Mouse (Mus musculus) cerebellum, adult 9-11 months (tissue): ENCODE measurements at regions not wholly inside any gene's neighbourhood (a gene's known extent, or its start where the extent isn't known, plus 50 kb on each side); places are given as distances from the start of the nearest gene placed in this dataset.
"Not testable (repeated sequence)": the region's sequence is repeated elsewhere in the genome, so short reads cannot be mapped to it uniquely, and the experiment has no call there.

Experiments used
- DNase-seq: peaks from one replicate; pipeline ENCODE4 v3.0.0; 2022

GRCm38 (mm10) chr6:24384193-24384888, 130.5 kb downstream of the Iqub start:
- no peak for DNase-seq

GRCm38 (mm10) chr6:24379859-24380258, 135.0 kb downstream of the Iqub start:
- DNase-seq = no peak

GRCm38 (mm10) chr6:24376728-24377127, 138.1 kb downstream of the Iqub start:
- no peak for DNase-seq

DNA sequence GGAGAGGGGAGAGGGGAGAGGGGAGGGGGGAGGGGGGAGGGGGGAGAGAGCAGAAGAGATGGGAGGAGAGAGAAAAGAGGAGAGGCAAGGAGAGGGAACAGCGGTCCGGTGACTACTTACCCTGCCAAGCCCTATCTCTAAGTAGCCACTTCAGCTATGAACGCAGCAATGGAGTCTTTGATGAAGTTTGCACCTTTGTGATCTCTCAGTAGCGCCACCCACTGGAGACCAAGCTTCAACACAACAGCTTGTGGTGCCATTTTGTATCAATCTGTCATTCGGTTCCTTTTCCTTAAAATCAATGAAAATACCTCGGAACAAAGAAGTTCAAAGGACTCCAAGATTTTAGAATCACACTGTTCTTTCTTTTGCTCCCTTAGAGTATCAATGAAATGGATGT, 141.7 kb downstream of the Iqub start:
- no peak for DNase-seq

DNA sequence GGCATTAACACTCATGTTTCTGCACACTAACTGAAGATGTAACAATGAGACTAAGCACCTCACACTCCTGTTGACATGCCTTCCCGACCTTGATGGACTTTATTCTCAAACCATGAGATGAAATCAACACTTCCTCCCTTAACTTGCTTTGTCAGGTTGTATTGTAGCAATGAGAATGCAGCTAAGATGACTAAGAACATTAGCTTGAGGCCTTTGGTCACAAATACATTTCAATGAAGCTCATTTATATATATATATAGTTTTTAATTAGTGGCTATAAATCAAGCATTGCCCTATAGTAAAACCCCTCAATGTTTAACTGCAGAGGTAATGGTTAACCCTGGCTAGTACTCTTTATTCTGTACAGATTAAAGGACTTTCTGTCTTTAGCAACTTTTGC, 143.2 kb downstream of the Iqub start:
- DNase-seq = no peak

GRCm38 (mm10) chr6:24350882-24351281, 164.0 kb downstream of the Iqub start:
- DNase-seq = peak; percentile 69

GRCm38 (mm10) chr6:24348481-24349062, 166.3 kb downstream of the Iqub start:
- DNase-seq = no peak

DNA sequence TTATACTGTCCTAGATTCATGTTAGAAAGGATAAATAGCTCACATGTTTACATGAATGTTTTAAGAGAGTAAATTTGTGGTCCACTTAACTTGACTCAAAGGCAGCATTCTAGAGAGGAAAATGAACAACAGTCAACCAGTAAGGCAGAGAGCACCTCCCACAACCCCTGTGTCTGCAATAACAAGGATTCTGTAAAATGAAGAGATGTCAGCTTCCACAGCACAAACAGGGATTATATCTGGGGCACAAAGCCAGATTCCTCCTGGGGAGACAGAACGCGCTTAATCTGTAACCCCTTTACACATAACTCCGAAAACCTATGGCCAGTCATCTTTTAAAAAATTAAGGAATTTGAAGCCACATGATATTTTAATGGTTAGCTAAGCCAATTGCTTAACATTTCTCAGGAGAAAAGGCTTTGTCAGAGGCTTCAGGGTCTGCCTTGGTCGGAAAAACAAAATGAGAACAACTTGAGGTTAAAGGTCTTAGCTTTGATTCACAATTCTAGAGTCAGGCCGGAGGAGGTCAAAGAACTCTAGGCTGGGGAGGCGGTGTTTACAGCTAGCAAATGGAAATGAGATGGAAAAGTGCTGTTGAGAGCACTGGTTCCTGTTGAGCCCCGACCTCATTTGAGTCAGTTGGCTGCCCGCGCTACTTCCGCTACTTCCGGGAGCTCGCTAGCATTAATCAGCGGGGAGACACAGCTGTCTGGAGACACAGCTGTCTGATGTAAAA, 167.0 kb downstream of the Iqub start:
- no peak for DNase-seq

- no peak for DNase-seq
These were observed 172.4 kb downstream of the Iqub start for GRCm38 (mm10) chr6:24342471-24342870.

DNA sequence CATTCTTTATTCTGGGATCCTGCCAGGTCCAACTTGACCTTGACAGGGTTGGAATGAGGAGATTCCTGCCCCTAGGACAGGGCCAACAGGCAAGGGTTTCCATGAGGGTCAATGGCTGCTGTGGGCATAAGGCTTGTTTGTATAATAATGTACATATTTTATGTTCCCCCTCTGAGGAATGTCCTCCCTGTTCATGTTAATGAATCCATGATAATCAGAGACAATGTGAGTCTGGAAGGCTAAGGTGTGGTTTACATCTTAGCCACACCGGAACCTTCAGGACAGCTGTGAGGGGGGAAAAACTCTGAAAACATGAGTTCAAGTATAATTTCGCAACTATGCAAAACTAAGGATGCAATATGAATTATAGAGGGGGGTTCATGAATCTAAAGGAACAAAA, 172.8 kb downstream of the Iqub start:
- no peak for DNase-seq

DNA sequence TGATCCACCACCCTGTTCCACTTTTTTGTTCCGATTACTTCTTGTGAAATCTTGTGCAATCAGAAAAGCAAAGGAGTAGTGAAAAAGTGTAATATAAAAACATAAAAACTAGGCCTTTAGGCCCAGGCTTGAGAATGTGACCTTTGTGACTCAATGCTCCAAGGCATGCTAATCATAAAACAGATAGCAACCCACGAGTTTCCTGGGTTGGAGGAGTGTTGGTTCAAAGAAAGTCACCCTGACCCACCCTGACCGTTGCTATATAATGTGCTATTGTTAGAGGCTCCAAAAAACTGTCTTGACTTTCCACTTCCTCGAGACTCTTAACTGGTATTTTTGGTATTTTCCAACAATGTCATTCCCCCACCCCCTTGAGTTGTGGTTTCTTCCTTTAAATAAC, 172.2 kb upstream of the Slc13a1 start:
- not testable (repeated sequence) for DNase-seq

GRCm38 (mm10) chr6:24325215-24325614, 157.3 kb upstream of the Slc13a1 start:
- peak; percentile 73 for DNase-seq

DNA sequence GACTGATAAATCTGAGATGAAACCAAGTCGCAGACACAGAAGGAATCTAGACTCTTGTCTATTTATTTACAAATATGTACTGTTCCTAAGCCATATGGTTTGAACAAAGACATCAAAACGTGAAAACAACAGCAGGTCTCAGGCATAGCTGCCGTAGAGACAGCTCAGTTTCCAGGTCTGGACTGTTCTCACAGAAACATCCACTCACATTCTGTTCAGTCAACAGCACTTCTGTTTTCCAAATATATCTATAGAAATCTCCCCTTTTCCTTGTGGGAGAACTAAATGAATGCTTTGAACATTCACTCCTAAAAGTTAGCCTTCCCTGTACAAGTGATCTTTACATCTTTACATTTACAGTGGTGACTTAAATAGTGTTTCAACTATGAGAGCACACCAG, 156.8 kb upstream of the Slc13a1 start:
- DNase-seq = no peak

GRCm38 (mm10) chr6:24322371-24322770, 154.5 kb upstream of the Slc13a1 start:
- no peak for DNase-seq

- DNase-seq = no peak
These were observed 151.0 kb upstream of the Slc13a1 start for GRCm38 (mm10) chr6:24318862-24319261.

- no peak for DNase-seq
These were observed 142.8 kb upstream of the Slc13a1 start for GRCm38 (mm10) chr6:24310675-24311074.

DNA sequence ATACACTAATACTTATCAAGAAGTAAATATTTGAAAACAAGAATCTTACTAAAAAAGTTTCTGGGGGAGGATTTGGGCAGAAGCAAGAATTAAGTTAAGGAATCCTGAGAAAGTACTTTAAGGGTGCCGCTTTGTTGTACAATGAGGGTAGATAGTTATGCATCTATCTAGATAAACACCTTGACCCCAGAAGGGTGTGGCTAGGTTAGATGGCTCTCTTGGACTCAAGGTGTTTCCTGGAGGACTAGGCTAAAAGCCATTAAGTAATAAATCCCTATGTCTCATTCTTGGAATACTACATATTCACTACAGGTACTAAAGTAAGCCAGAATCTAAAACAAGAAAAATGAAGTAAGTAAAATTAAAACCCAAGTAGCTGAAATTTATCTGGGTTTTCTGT, 141.9 kb upstream of the Slc13a1 start:
- DNase-seq = no peak

- DNase-seq = no peak
These were observed 133.8 kb upstream of the Slc13a1 start for GRCm38 (mm10) chr6:24301681-24302080.

GRCm38 (mm10) chr6:24301146-24301545, 133.3 kb upstream of the Slc13a1 start:
- no peak for DNase-seq

GRCm38 (mm10) chr6:24298562-24299212, 130.8 kb upstream of the Slc13a1 start:
- DNase-seq = no peak

DNA sequence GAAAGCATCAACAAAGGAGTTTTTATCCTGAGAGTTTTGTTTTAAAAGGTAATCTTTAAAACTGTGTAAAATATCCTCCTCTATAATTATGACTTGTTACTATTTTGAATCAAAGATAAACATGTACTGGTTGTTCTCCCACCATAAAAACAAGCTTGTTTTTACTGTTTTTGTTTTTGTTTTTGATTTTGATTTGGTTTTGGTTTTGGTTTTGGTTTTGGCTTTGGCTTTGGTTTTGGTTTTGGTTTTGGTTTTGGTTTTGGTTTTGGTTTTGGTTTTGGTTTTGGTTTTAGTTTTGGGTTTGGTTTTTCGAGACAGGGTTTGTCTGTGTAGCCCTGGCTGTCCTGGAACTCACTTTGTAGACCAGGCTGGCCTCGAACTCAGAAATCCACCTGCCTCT, 120.9 kb upstream of the Slc13a1 start:
- not testable (repeated sequence) for DNase-seq

- no peak for DNase-seq
These were observed 104.9 kb upstream of the Slc13a1 start for GRCm38 (mm10) chr6:24272821-24273220.

- no peak for DNase-seq
These were observed 101.7 kb upstream of the Slc13a1 start for GRCm38 (mm10) chr6:24269633-24270032.

GRCm38 (mm10) chr6:24263796-24264195, 95.9 kb upstream of the Slc13a1 start:
- DNase-seq = no peak
